Mouse (Mus musculus): ENCODE results near the gene Slc20a1.

Gene Slc20a1

GRCm38 (mm10) chr2:129252836-129253630 is 54.5 kb downstream of the Slc20a1 start:
- in situ Hi-C loops (cut with MboI, MseI): no loop called here

DNA sequence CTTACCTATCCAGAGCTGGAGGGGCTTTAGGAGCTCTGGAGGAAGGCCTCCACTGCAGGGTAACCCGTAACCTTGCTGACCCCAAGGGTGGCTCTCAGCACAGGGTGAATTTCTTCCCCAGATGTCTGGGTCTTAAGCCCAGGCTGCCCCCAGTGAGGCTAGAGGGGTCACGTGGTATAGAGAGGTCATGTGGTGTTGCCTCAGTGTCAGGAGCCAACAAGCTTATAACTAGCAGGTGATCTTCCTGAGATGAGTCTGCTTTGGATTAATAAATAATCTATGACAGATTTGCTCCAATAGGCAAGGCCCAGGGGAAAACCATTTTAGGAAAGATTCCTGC is 55.0 kb downstream of the Slc20a1 start:
- in situ Hi-C loops (cut with MboI, MseI): no loop called here

DNA sequence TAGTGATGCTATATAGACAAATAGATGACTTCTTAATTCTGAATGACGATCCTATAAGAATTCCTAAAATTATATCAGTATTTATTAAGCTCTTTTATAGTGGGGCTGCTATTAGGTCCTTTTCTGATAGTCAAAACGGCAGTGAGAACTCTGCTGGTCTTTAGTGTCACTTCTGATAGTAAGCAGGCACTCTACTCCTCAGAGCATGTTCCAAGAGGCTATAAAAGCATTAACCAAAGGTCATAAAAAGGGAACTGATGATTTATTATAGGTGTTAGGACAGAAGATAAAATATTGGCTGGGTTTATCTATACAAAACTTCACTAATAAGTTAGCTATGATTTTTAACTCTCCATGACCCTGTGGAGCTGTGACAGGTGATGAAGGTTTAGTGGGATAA is 55.5 kb downstream of the Slc20a1 start:
- in situ Hi-C loops (cut with MboI, MseI): no loop called here

GRCm38 (mm10) chr2:129256006-129256405 is 57.4 kb downstream of the Slc20a1 start:
- in situ Hi-C loops (cut with MboI, MseI): loop anchor here (5.0 kb wide), 1 partner anchor 124 kb away; no protein-coding TSS in a partner anchor

DNA sequence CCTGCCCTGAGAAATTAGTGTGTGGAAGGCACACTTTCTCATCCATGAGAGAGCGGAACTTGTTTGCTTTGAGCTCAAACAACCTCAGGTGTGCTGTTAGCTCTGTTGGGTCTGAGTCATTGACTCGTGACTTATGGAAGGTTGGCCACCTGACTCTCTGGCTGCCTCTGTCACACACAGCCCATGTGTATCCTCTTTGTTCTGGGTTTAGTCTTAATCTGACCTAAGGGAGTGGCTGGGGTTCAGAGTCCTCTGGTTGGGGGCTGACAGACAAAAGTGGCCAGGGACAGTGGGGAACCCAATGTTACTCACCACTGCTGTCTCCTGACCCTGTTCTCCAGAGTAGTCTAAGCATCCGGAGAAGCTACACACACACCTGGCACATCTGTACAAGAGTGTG is 59.5 kb downstream of the Slc20a1 start:
- in situ Hi-C loops (cut with MboI, MseI): loop anchor here (5.0 kb wide), 1 partner anchor 126 kb away; no protein-coding TSS in a partner anchor

DNA sequence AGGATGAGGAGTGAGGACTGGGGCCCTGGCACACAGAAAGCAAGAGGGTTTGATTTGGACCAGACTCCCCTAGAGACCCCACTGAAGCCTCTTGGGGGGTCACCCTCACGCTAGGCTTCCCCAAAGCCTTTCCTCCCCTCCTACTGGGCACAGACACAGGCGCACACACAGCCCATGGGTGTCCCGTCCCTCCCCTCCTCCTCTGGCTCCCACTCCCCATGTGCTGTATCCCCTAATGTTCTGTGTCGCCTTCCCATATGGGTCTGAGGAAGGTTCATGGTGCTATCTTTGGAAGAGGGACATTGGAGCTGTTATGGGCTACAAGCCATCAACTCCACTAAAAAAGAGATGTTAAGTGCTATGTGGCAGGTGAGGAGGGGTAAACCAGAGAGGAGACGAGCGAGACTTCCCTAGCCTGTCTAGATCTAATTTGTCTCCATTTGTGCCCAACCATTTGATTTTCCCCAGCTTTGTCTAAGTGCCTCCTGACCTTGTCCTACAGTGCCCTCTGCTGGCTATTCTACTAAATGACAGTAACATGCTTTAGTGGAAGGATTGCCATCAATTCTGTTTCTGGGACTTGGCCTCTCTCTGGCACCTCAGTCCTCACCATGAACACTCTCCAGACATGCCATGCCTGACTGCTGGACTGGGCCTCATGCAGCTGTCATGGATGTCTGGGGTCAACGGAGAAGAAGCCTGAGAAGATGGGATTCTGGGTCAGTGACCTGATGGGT is 60.1 kb downstream of the Slc20a1 start:
- in situ Hi-C loops (cut with MboI, MseI): loop anchor here (5.0 kb wide), 1 partner anchor 126 kb away; no protein-coding TSS in a partner anchor

- in situ Hi-C loops (cut with MboI, MseI): no loop called here
Measured at GRCm38 (mm10) chr2:129260646-129261045, 62.1 kb downstream of the Slc20a1 start.

All from T-helper 1 cell (primary cell).